Comparison of ENCODE assay signal across 32 mouse cellular contexts in genomic region chr13:59216686-59217298, GRCm38 (mm10).
DNase-seq lines count a peak whose midpoint lies in the region; ATAC-seq and TF ChIP-seq lines count a peak whose summit lies in the region.
"Had no signal": no experiment of that assay in that cellular context is flagged by ENCODE, and none has a peak within 500 bp of the region (broad histone marks: within the 10 kb centered on the region; RNA-seq: fewer than 3 reads in every experiment).

No protein-coding gene starts in this region.

- H3K27ac ChIP-seq in testis, adult 2 months (ENCODE audit: control insufficient read depth, insufficient read depth, low read depth, low read length): no peak overlapping the region
- no peak overlapping the region for H3K27ac ChIP-seq in lung, embryonic 15.5 days
- H3K27ac ChIP-seq: forebrain, embryonic 10.5 days; forebrain, embryonic 15.5 days; heart, adult 2 months; heart, embryonic 13.5 days; hindbrain, embryonic 10.5 days; hindbrain, embryonic 15.5 days; left cerebral cortex, adult 2 months; liver, embryonic 12.5 days; neural tube, embryonic 12.5 days had no signal

- H3K36me3 ChIP-seq in testis, adult 2 months (ENCODE audit: control insufficient read depth, insufficient read depth, low read length): no peaks in the 10 kb centered on the region
- H3K36me3 ChIP-seq in lung, embryonic 15.5 days: no peaks in the 10 kb centered on the region
- H3K36me3 ChIP-seq: forebrain, embryonic 10.5 days; forebrain, embryonic 15.5 days; heart, embryonic 13.5 days; hindbrain, embryonic 10.5 days; hindbrain, embryonic 15.5 days; liver, embryonic 12.5 days; neural tube, embryonic 12.5 days had no signal

- peaks cover 5% of the 10 kb centered on the region for H3K4me1 ChIP-seq in testis, adult 2 months (ENCODE audit: control insufficient read depth, insufficient read depth, low read length)
- H3K4me1 ChIP-seq in lung, embryonic 15.5 days: no peaks in the 10 kb centered on the region
- H3K4me1 ChIP-seq: heart, embryonic 13.5 days; hindbrain, embryonic 15.5 days; liver, embryonic 12.5 days; neural tube, embryonic 12.5 days had no signal

- no peaks in the 10 kb centered on the region for H3K27me3 ChIP-seq in testis, adult 2 months (ENCODE audit: control insufficient read depth, insufficient read depth, low read length)
- no peaks in the 10 kb centered on the region for H3K27me3 ChIP-seq in lung, embryonic 15.5 days
- H3K27me3 ChIP-seq: CH12.LX; forebrain, embryonic 15.5 days; heart, embryonic 13.5 days; hindbrain, embryonic 15.5 days; liver, embryonic 12.5 days; neural tube, embryonic 12.5 days had no signal

- peak overlapping the region; percentile 62 for H3K4me3 ChIP-seq in testis, adult 2 months (ENCODE audit: control insufficient read depth, low read depth, low read length)
- H3K4me3 ChIP-seq in lung, embryonic 15.5 days: no peak overlapping the region
- H3K4me3 ChIP-seq: forebrain, embryonic 10.5 days; forebrain, embryonic 15.5 days; heart, adult 2 months; heart, embryonic 13.5 days; hindbrain, embryonic 10.5 days; hindbrain, embryonic 15.5 days; left cerebral cortex, adult 2 months; liver, embryonic 12.5 days; myocyte; neural tube, embryonic 12.5 days had no signal

- H3K9me3 ChIP-seq in lung, embryonic 15.5 days: no peaks in the 10 kb centered on the region
- H3K9me3 ChIP-seq: forebrain, embryonic 10.5 days; forebrain, embryonic 15.5 days; heart, embryonic 13.5 days; hindbrain, embryonic 10.5 days; hindbrain, embryonic 15.5 days; liver, embryonic 12.5 days; neural tube, embryonic 12.5 days had no signal

- TF ChIP-seq POLR2A in testis, adult 2 months (IDR thresholded peaks at IDR 0.05; ENCODE audit: control insufficient read depth, low read depth, low read length): no peak

- no peak for DNase-seq in testis, postnatal 14 days (ENCODE audit: low spot score)
- peak; percentile 31 for DNase-seq in lung, postnatal 25 days (ENCODE audit: low spot score)
- no peak for DNase-seq in frontal cortex, adult 2 months (ENCODE audit: extremely low spot score in 1 of 2, low spot score in 1 of 2)
- DNase-seq in adrenal gland, postnatal 36 days: no peak
- DNase-seq in layer of hippocampus, postnatal 14 days (ENCODE audit: low spot score in 2 of 2): no peak
- DNase-seq: adrenal gland, adult 8-10 months; cerebellum, adult 8-10 months; cerebellum, postnatal 25 days; heart, adult 2 months; heart, postnatal 14 days; kidney, adult 9 months; kidney, postnatal 10 days; layer of hippocampus, adult 9-11 months; liver, postnatal 0 days; right cerebral cortex, adult 18-20 months; spleen, adult 18-20 months; thymus, postnatal 25 days had no signal

- TF ChIP-seq CTCF in testis, adult 2 months (IDR thresholded peaks at IDR 0.05; ENCODE audit: control insufficient read depth, insufficient read depth, insufficient replicate concordance, low read depth, low read length): no peak

- no peak overlapping the region for H3K4me2 ChIP-seq in lung, embryonic 15.5 days
- H3K4me2 ChIP-seq: forebrain, embryonic 15.5 days; heart, embryonic 13.5 days; hindbrain, embryonic 15.5 days; liver, embryonic 12.5 days; midbrain, embryonic 11.5 days; neural tube, embryonic 12.5 days had no signal

- 31% methylated on average over 5 of the region's 5 CpGs for WGBS in lung, embryonic 15.5 days

- ATAC-seq in lung, embryonic 15.5 days (ENCODE audit: borderline replicate concordance, extremely low read depth, low FRiP score, low TSS enrichment): peak; percentile 57
- ATAC-seq: activated CD4-positive, CD25-positive, alpha-beta regulatory T cell, adult 4 months; forebrain, embryonic 15.5 days; inflammation-experienced regulatory T-cells, adult 6 months; liver, embryonic 12.5 days; liver, postnatal 0 days had no signal

- no peak overlapping the region for H3K9ac ChIP-seq in lung, embryonic 15.5 days
- H3K9ac ChIP-seq: forebrain, embryonic 15.5 days; heart, embryonic 13.5 days; hindbrain, embryonic 15.5 days; liver, embryonic 12.5 days; liver, postnatal 0 days; neural tube, embryonic 12.5 days had no signal
